Mouse (Mus musculus) megakaryocyte, embryonic 14.5 days (primary cell): ENCODE measurements around the gene Celsr3.

ENCODE experiments used
- FLI1 ChIP-seq: IDR thresholded peaks from 2 replicates; pipeline ENCODE4 v1.6.1; 2012; ENCODE audit warnings: low read length, inconsistent platforms, mixed read lengths
- GATA1 ChIP-seq: IDR thresholded peaks from 3 replicates; pipeline ENCODE4 v1.6.1; 2012; ENCODE audit warnings: mixed read lengths, low read length, inconsistent platforms, borderline replicate concordance

DNA sequence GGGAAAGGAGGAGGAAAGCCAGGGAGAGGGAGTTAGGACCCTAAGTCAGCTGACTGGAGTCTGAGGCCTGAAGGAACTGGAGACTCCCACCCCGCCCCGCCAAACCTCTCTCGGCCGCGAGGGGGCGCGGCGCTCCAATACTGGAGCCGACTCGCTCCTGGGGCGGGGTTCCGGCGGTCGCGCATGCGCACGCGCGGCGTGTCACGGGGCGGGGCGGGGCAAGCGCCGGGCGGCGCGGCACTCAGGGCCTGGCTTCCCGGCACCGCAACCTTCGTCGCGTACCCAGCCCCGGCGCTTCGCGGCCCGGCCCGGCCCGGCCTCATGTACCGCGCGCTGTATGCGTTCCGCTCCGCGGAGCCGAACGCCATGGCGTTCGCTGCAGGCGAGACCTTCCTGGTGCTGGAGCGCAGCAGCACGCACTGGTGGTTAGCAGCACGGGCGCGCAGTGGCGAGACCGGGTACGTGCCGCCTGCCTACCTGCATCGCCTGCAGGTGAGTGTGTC is 17.9 kb upstream of the Celsr3 start, which contains the start of gene Nckipsd:
- no peak for TF ChIP-seq GATA1
- TF ChIP-seq FLI1 = no peak
